Mouse (Mus musculus) spleen, adult 18-20 months (tissue): ENCODE measurements around the gene Krtap28-13.

Experiments
- DNase-seq, 2 experiments: peaks; one replicate each; pipeline ENCODE4 v3.0.0; 2022; ENCODE audit warnings: mixed read lengths in 2 of 2

The Krtap28-13 gene

DNA sequence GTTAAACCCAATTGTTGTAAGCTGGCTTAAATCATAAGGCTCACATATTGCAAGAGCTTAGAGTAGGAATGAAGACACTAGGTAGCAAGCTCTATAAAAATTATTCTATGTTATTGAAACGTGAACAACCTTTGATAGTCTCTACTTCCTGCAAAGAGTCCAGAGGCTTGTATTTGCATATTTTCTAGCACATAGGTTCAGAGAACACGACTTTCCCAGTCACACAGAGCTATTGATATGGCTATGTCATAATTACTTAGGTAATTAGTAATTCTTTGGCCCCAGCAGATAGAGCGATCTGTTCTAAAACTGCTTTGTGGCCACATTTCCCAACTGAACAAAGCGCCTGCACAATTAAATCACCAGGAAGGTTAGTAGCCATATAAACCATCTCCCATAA is 36.2 kb downstream of the Krtap28-13 start:
- DNase-seq = no peak

DNA sequence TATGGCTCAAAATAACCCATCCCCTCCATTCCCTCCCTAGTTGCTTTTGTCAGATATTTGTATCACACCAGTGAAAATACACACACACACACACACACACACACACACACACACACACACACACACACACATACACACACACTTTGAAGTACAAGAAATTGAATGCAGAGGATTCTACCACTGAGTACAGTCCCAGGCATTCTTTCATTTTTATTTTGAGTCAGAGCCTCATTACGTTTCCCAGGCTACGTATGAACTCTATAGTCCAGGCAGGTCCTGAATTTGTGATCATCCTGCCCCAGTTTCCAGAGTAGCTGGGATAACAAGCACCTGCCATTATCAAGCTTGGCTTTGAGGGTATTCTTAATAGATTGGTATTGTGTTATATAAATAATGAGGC is 38.4 kb downstream of the Krtap28-13 start:
- DNase-seq = no peak

DNA sequence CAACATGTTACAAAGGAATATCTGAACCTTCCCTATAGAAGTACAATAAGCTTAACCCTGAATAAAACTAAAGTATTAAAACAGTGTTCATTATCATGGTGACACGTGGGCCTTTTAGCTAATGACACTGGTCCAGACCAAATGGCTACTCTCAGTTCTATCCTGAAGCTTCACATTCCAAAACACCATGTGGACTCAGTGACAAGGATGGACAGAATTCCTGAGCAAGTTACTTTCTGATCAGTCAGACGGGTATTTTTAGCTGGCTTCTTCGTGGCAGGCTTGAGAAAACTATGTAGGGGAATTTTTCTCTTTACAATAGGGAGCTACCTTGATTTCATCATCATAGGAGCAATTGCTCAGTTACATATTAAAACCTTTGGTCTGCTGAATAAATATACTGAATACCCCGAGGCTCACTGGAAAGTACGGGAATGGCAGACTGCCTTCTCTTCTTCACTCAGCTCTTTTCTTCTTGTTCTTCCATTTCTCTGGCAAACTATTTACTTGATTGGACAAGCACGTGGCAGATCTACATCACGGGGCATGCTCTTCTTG is 38.9 kb downstream of the Krtap28-13 start:
- DNase-seq = no peak

DNA sequence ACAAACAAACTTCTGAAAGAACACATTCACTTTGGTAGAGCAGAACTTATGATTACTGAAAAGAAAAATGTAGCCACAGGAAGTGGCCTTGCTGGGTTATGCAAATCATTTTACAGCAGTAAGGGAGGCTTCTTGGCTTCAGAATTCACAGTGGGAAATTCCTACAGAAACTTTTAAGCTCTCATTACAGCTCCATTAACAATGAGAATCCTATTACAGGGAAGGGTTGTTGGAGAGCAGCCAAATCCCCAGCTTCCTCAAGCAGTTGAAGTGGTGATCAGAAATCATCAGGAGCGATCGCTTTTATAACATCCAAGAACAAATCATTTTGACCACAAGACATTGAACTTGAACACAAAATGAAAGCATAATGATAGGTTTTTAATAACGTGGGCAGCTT is 41.2 kb downstream of the Krtap28-13 start:
- DNase-seq = no peak

DNA sequence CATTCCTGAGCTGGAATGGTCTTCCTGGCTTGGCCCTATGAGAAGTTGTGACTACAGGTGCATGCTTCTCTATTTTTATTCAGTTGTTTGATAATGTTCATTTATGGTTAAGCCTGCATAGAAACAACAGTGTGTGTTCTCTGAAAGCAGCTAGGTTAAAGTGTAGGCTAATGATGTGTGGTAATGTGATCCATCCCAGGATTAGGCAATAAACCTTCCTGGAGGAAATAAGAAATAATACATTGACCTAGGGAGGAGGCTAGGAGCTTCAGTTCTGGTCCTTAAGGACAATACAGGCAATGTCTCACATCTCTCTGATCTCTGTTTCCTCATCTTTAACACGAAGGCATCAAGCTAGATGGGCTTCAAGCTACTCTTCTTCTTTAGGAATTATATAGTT is 44.7 kb downstream of the Krtap28-13 start:
- no peak for DNase-seq

DNA sequence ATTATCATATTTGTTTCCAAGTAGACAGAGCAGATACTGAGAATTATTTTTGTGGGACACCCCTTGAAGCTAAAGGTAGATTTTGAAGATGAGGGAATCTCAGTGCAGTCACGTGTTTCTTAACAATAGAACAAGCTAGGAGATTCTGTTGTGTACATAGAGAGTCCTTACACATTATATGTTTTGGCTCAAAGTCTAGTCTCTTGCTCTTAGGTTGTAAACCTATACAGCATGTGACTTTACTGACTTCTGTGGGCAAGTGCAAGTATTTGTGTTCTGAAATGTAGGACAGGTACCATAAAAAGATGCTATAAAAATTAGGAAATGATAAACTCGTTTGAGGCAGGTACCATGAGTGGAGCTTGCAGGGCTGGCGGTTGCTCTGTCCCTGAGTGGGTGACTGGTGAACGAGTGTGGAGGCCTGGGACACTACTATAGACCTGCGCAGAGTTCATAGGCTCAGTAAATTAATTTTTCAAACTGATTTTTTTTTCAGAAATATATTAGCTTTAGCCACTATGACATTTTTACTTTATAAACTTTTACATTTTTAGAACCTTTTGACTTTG is 46.8 kb downstream of the Krtap28-13 start:
- no peak for DNase-seq

DNA sequence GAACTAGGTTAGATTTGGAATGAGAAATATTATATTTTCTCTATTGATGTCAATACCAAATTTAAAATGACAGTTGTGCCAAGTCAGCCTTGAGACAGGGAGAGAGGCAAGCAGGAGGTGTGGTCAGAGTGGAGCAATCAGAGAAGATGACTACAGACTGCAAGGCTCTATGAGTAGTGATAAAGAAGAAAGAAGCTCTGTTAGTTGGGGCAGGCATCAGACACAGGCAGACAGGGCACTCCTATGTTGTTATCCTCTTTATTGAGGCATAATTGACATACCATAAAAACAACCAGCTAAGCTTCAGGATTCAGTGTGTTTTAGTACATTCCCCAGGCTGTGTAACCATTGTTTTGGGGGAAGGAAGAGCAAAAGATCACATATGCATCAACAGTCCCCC is 50.3 kb downstream of the Krtap28-13 start:
- DNase-seq = no peak
